Mouse (Mus musculus) intestine, postnatal 0 days (tissue): Measurements from ENCODE around the gene Acp5. TPM values are rescaled to one million over a fixed set of nuclear protein-coding genes. Genes with fewer than 3 reads are reported as not detected.

ENCODE experiments used
- ATAC-seq: fragments of 200-750 bp; cut with Nextera tagmentation; 2 replicates; pipeline ENCODE4 v1.8.0; 2017; ENCODE audit warnings: mild to moderate bottlenecking, moderate TSS enrichment, moderate library complexity
- H3K27ac ChIP-seq: fragments of 300-500 bp; sonication (generic); 2 replicates; pipeline ENCODE4 v1.5.1; 2014; ENCODE audit warnings: mild to moderate bottlenecking, low read depth, low read length, moderate library complexity
- H3K27me3 ChIP-seq: fragments of 300-500 bp; sonication (generic); replicated peaks from 2 replicates; pipeline ENCODE4 v1.6.1; 2014; ENCODE audit warnings: low read length, mixed read lengths; ENCODE audit not compliant: control insufficient read depth, insufficient read depth
- H3K36me3 ChIP-seq: fragments of 300-500 bp; sonication (generic); 2 replicates; pipeline ENCODE4 v1.6.1; 2014; ENCODE audit warnings: mild to moderate bottlenecking, moderate library complexity; ENCODE audit not compliant: control insufficient read depth, insufficient read depth
- H3K4me1 ChIP-seq: fragments of 300-500 bp; sonication (generic); replicated peaks from 2 replicates; pipeline ENCODE4 v1.6.1; 2014; ENCODE audit warnings: antibody characterized with exemption, low read length, mixed read lengths; ENCODE audit not compliant: control insufficient read depth, insufficient read depth
- H3K4me2 ChIP-seq: fragments of 300-500 bp; sonication (generic); replicated peaks from 2 replicates; pipeline ENCODE4 v1.6.1; 2014; ENCODE audit warnings: low read depth, mild to moderate bottlenecking, moderate library complexity
- H3K4me3 ChIP-seq: fragments of 300-500 bp; sonication (generic); 2 replicates; pipeline ENCODE4 v1.5.1; 2014; ENCODE audit warnings: low read depth, low read length
- H3K9ac ChIP-seq: fragments of 300-500 bp; sonication (generic); 2 replicates; pipeline ENCODE4 v1.6.1; 2014; ENCODE audit warnings: mild to moderate bottlenecking, low read depth, low read length
- H3K9me3 ChIP-seq: fragments of 300-500 bp; sonication (generic); 2 replicates; pipeline ENCODE4 v1.6.1; 2016; ENCODE audit warnings: mixed run types; ENCODE audit not compliant: control insufficient read depth
- CTCF ChIP-seq: sonication (generic); IDR thresholded peaks from 2 replicates; pipeline ENCODE4 v1.5.1; 2016; ENCODE audit warnings: low read depth, mild to moderate bottlenecking, control low read depth, antibody characterized with exemption, moderate library complexity
- WGBS: fragments of 180-500 bp; shearing (Covaris S2); extraction: QIAGEN DNeasy Blood & Tissue Kit; methylation state at CpG from one replicate; pipeline ENCODE4 v1.1.7; 2014; 5-methylcytosine and 5-hydroxymethylcytosine counted together
- polyA plus RNA-seq: library from polyadenylated mRNA; unstranded; fragments of >200 nt; fragmentation: Nextera tagmentation; extraction: Ambion mirVana; gene quantifications from 2 replicates; pipeline ENCODE4 v1.2.1, GENCODE M21; 2015

Acp5 gene
- polyA plus RNA-seq, 1 experiment from 2014 or later, result 178 TPM

DNA sequence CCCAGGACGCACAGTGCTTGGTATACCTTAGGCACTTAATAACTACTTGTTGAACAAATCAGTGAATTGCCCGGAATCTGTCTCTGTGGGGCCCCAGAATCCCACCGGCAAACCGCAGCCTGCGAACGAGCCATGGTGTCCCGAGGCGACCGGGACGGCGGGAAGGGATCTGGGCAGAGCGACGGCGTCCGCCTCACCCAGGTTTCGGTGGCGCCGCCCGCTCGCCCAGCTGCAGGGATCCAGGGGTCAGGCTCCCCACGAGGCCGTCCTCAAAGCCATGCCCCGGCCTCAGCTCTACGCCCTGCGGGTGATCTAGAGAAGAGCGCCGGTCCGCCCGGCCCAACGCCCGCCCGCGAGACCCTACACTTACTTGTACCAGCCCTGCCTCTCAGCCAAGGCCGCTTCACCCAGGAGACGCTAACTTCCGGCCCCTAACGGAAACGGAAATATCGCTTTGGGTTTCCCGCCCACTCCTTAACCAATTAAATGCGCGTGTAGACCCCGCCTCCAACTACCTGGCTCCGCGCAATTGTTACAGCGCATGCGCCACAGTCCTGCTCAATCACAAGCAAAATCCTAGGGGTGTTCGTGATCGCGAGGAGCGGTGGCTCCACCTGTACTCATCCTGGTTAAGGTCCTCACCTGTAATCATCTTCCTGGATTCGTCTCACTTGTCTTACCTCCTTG is 18.6 kb downstream of the Acp5 start, which contains the start of gene Elof1:
Gene Elof1 (minus strand): TSS at position 433 of the 687 bp plus-strand sequence.
- Histone ChIP-seq H3K27me3 (no peaks in the 10 kb centered on the region), H3K4me3 (peak within 1 kb of the TSS; percentile 85), H3K27ac (peak within 1 kb of the TSS; percentile 51; the same call in 1 of the 2 replicates), H3K9ac (peak within 1 kb of the TSS; percentile 87), H3K9me3 (no peaks in the 10 kb centered on the region), H3K4me2 (peak within 1 kb of the TSS; percentile 87), H3K36me3 (peaks cover 19% of the 10 kb centered on the region), H3K4me1 (0 out of 2 replicates have a peak, but pooled peaks cover 4% of the 10 kb centered on the region)
- peak; percentile 91 for ATAC-seq
- under 1% methylated on average over 51 of the region's 52 CpGs for WGBS
- TF ChIP-seq CTCF, result no peak

GRCm38 (mm10) chr9:22116086-22116485 is 19.4 kb downstream of the Acp5 start:
- H3K36me3 ChIP-seq, result peaks cover 26% of the 10 kb centered on the region
- no peak overlapping the region for H3K27ac ChIP-seq
- peak overlapping the region; percentile 85 for H3K4me3 ChIP-seq
- WGBS, result 19% methylated on average over 15 of the region's 15 CpGs
- peak overlapping the region; percentile 87 for H3K9ac ChIP-seq
- H3K4me1 ChIP-seq, result 0 out of 2 replicates have a peak, but pooled peaks cover 4% of the 10 kb centered on the region
- no peaks in the 10 kb centered on the region for H3K27me3 ChIP-seq
- H3K9me3 ChIP-seq, result no peaks in the 10 kb centered on the region
- TF ChIP-seq CTCF, result no peak
- peak overlapping the region; percentile 87 for H3K4me2 ChIP-seq
- no peak for ATAC-seq

DNA sequence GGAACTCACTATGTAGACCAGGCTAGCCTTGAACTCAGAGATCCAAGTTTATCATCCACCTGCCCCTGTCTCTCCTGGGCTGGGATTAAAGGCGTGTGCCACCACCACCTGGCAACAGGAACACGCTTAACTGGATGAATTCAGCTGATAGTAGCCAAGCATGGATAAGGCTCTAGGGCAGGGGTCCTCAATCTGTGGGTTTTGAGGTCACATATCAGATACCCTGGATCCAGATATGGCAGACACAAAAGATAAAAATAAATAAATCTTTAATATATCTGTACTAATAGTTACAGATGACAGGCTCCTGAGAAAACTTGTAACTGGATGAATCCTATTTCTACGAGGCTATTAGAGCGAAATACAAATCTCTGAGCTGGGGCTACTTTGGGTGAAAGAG is 19.9 kb downstream of the Acp5 start:
- Histone ChIP-seq H3K4me3 (peak overlapping the region; percentile 85), H3K9me3 (no peaks in the 10 kb centered on the region), H3K36me3 (peaks cover 26% of the 10 kb centered on the region), H3K27me3 (no peaks in the 10 kb centered on the region), H3K4me1 (0 out of 2 replicates have a peak, but pooled peaks cover 4% of the 10 kb centered on the region), H3K9ac (no peak overlapping the region), H3K27ac (no peak overlapping the region), H3K4me2 (peak overlapping the region; percentile 87)
- ATAC-seq, result no peak
- no peak for TF ChIP-seq CTCF
- 78% methylated on average over 4 of the region's 4 CpGs for WGBS

GRCm38 (mm10) chr9:22108194-22108593 is 27.3 kb downstream of the Acp5 start:
- H3K4me1 ChIP-seq, result no peaks in the 10 kb centered on the region
- 90% methylated on average over 9 of the region's 9 CpGs for WGBS
- no peak for ATAC-seq
- no peak for TF ChIP-seq CTCF
- no peak overlapping the region for H3K27ac ChIP-seq
- no peaks in the 10 kb centered on the region for H3K27me3 ChIP-seq
- H3K9ac ChIP-seq, result no peak overlapping the region
- peaks cover 31% of the 10 kb centered on the region for H3K36me3 ChIP-seq
- no peak overlapping the region for H3K4me2 ChIP-seq
- H3K9me3 ChIP-seq, result no peaks in the 10 kb centered on the region
- no peak overlapping the region for H3K4me3 ChIP-seq

DNA sequence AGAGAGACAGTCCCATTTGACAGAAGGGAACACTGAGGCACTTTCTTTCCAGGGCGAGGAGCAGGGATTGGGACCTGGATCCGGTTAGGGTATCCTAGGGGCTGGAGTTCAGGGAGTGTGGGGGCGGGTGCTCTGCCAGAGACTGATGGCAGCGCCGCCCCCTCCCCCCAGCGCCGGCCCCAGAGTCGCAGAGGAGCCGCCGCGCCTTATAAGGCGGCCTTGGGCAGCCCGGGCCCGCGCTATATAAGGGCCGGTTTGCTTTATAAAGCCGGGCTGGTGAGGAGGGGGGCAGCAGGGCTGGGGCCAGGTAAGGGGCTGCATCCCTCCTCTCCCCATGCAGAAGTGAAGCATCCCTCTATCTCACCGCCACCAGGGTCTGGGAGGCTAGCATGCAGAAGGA is 35.6 kb downstream of the Acp5 start:
- Histone ChIP-seq H3K27ac (no peak overlapping the region), H3K4me1 (no peaks in the 10 kb centered on the region), H3K4me3 (peak overlapping the region; percentile 7; the same call in 1 of the 2 replicates), H3K36me3 (no peaks in the 10 kb centered on the region), H3K4me2 (peak overlapping the region; percentile 17; the same call in 1 of the 2 replicates), H3K9ac (no peak overlapping the region), H3K27me3 (peaks cover 20% of the 10 kb centered on the region), H3K9me3 (no peaks in the 10 kb centered on the region)
- no peak for TF ChIP-seq CTCF
- ATAC-seq, result peak; percentile 11; the same call in 1 of the 2 replicates
- 3% methylated on average over 18 of the region's 18 CpGs for WGBS

GRCm38 (mm10) chr9:22098993-22099696 is 36.4 kb downstream of the Acp5 start, which contains the start of gene Cnn1:
Gene Cnn1, plus strand, starts transcription at chr9:22099216.
- no peak for ATAC-seq
- TF ChIP-seq CTCF, result no peak
- Histone ChIP-seq H3K27ac (no peak within 1 kb of the TSS), H3K9me3 (no peaks in the 10 kb centered on the region), H3K27me3 (peaks cover 20% of the 10 kb centered on the region), H3K9ac (peak within 1 kb of the TSS; percentile 23; the same call in 1 of the 2 replicates), H3K4me2 (peak within 1 kb of the TSS; percentile 31), H3K4me3 (peak within 1 kb of the TSS; percentile 7), H3K36me3 (no peaks in the 10 kb centered on the region), H3K4me1 (no peaks in the 10 kb centered on the region)
- 5% methylated on average over 14 of the region's 14 CpGs for WGBS
